Mouse (Mus musculus): Measurements from ENCODE around the gene Fbxl19. TPM values are rescaled to one million over a fixed set of nuclear protein-coding genes. Genes with fewer than 3 reads are reported as not detected.
"Not testable (repeated sequence)": the region's sequence is repeated elsewhere in the genome, so short reads cannot be mapped to it uniquely, and the experiment has no call there.

Gene Fbxl19
- total RNA-seq, 2 experiments from 2014 or later = 3.2 to 3.3 TPM

DNA sequence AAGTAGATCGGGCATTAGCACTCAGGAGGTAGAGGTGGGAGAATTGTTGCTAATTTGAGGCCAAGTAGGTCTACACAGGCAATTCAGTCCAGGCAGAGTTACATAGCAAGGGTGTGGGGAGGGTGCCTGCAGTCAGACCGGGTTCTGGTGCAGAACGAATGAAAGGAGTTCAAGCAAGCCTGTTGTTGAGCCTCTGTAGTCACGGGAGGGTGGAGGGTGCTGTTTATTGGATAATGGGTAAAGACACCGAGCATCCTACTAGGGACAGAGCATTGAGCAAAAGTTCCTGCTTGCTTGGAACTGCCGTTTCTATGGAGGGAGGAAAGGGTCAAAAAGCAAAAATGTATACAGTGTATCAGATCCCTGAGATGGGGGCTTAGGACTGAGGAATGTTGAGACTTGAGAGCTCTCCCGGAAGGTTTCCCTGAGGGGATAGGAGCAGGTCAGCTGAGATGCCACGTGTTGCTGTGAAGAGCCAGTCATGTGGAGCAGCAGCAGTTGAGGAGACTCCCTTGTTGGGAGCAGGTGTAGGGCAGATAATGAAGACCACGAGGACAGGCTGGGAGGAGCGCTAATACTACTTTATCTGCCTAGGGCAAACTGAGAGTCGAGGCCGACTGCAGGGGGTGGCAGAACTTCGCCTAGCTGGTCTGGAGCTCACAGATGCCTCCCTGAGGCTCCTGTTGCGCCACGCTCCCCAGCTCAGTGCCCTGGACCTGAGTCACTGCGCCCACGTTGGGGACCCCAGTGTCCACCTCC, 22.7 kb downstream of the Fbxl19 start:
- intact Hi-C loops (cut with DNase I) = loop anchor here (2.0 to 10.0 kb wide), 3 partner anchors 54 to 282 kb away; partner anchors contain the start of genes Ccdc189, Ctf1 and Rnf40
- DNase-seq = no peak

DNA sequence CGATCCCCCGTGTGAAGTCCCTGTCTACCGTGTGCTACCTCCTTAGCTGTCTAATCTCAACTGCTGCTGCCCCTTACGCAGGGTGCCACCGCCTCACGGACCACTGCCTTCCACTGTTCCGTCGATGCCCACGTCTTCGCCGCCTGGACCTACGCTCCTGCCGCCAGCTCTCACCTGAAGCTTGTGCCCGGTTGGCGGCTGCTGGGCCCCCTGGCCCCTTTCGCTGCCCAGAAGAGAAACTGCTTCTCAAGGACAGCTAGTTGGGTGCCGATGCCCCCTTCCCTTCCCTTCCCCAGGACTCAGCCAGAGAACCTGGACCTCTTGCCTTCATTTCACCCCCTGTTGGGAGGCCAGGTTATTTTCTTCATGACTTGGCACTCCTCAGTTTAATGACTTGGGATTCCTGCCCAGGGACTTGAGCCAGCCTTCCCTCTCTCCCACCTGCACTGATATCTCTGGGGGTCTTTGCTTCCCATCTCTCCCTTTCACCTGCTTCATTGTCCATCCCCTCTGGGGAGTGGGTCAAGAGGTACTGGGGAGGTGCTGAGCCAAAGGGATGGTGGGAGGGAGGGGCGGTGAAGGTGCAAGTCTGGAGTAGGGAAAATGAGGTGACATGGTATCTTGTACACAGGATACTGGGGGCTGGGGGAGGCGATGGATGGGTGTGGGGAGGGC, 23.5 kb downstream of the Fbxl19 start:
- intact Hi-C loops (cut with DNase I) = loop anchor here (2.0 to 10.0 kb wide), 3 partner anchors 55 to 283 kb away; partner anchors contain the start of genes Ccdc189, Ctf1 and Rnf40

GRCm38 (mm10) chr7:127768346-127768996, 24.1 kb downstream of the Fbxl19 start:
- peak; percentile 18 to 25 for DNase-seq
- intact Hi-C loops (cut with DNase I) = loop anchor here (5.0 to 10.0 kb wide), 2 partner anchors 181 to 284 kb away; partner anchors contain the start of genes Ccdc189 and Rnf40

More for the DNA sequence above, 23.5 kb downstream of the Fbxl19 start:
- no peak for DNase-seq

- intact Hi-C loops (cut with DNase I) = loop anchor here (5.0 to 10.0 kb wide), 2 partner anchors 182 to 284 kb away; partner anchors contain the start of genes Ccdc189 and Rnf40
- peak; percentile 93 to 96 for DNase-seq
Observed at GRCm38 (mm10) chr7:127768997-127769593, 24.8 kb downstream of the Fbxl19 start.

- DNase-seq = peak; percentile 90 to 91
- intact Hi-C loops (cut with DNase I) = loop anchor here (5.0 to 10.0 kb wide), 2 partner anchors 182 to 285 kb away; partner anchors contain the start of genes Ccdc189 and Rnf40
Observed at GRCm38 (mm10) chr7:127769651-127770038, 25.3 kb downstream of the Fbxl19 start, which contains the start of gene Orai3. TSS of gene Orai3 (plus strand) at chr7:127769815.

- intact Hi-C loops (cut with DNase I) = no loop called here
- peak in 1 of 2 experiments; percentile 22 for DNase-seq
Observed at GRCm38 (mm10) chr7:127770039-127770905, 25.9 kb downstream of the Fbxl19 start.

DNA sequence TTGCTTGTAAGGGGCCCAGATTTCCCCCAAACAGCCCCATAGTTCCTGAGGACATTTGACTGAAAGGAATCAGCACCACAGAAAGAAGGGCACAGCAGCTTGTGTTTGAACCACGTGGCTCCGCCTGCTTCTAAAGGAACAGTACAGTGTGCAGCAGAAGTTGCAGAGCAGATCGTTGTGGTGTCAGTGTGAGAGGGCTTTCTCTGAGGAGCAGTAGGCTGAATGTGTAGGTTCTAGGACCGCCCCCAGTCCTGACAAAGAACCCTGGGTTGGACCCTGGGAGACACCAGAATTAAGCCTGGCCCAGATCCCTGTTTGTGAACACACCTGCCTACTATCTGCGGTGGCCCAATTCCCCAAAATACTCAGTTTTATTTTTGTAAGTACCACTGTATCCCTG, 26.9 kb downstream of the Fbxl19 start:
- intact Hi-C loops (cut with DNase I) = no loop called here
- DNase-seq = no peak

DNA sequence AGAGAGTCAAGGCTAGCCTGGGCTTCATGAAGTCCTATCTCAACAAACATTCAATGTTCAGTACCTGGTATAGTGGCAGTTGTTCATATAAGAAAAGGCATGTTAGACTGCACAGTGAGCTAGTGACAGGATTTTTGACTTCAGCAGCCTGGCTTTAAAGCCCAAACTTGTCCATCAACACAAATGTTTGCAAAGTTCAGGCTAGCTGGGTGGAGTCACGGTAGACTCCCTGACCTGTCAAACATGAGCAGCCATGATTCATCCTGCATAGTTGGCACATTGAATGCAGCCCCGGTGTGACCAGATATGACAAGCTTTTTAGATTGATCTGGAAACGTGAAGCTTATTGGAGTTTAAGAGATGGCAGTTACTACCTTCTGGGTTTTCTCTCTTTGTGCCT, 27.7 kb downstream of the Fbxl19 start:
- intact Hi-C loops (cut with DNase I) = no loop called here
- DNase-seq = no peak

DNA sequence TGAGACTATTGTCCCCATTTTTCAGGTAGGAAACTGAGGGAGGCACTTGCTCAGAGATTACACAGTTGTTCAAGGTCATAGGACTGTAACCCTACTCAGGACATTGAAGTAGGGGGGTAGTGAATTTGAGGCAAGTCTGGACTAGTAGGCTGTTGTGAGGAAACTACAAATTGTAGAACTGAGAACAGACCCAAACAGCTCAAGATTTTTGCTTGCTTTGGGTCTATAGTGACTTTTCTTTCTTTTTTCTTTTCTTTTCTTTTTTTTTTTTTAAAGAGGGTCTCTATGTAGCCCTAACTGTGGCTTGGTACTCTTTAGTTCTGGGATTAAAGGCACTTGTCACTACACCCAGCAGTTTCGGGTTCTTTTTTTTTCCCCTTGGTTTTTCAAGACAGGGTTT, 28.2 kb downstream of the Fbxl19 start:
- intact Hi-C loops (cut with DNase I) = no loop called here
- DNase-seq = no peak

DNA sequence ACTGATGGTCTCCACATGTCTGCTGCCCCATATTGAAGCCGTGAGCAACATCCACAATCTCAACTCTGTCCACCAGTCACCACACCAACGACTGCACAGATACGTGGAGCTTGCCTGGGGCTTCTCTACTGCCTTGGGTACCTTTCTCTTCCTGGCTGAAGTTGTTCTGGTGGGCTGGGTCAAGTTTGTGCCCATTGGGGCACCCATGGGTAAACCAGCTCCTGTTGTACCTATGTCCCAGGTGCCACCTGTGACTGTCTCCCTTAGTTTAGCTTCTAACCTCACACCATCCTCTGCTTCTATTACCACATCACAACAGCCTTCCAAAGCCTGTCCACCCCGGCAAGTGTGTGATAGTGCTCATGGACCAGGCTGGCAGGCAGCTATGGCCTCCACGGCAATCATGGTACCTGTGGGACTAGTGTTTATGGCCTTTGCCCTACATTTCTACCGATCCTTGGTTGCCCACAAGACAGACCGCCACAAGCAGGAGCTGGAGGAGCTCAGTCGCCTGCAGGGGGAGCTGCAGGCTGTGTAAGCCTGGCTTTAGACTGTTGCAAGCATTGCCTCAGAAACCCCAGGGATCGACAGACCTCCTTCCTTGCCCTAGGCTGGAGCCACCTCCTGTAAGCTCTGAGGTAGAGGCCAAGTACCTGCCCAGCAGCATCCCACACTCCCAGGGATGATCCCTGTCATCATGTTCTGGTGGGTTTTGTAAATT, 29.5 kb downstream of the Fbxl19 start:
- DNase-seq = peak; percentile 48 to 65
- intact Hi-C loops (cut with DNase I) = no loop called here

- intact Hi-C loops (cut with DNase I) = loop anchor here (5.0 kb wide), 1 partner anchor 101 kb away; the partner anchor contains the start of genes Zfp646 and Zfp668
- DNase-seq = not testable (repeated sequence)
Observed at GRCm38 (mm10) chr7:127775837-127776236, 31.5 kb downstream of the Fbxl19 start.

DNA sequence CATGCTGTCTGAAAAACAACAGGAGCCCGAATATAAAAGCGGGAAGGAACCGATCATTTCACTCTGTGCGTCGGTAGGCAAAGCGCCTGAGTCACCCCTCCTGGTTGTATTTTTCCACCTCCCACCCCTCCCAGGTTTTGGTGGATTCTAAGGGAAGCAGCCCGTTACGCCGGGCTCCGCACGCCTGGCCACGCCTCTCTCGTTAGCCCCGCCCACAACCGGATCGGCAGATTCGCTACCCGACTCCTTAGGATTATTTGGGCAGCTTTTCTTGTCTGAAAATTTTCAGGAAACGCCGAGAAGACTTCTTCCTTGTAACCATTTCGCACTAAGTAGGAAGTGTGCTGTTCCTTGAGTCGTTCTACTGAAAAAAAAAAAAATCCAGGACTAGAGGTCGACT, 32.1 kb downstream of the Fbxl19 start, which contains the start of gene Setd1a:
Setd1a (plus strand) TSS at position 245 of the 400 bp plus-strand sequence.
- DNase-seq = peak; percentile 91 to 93
- intact Hi-C loops (cut with DNase I) = loop anchor here (5.0 kb wide), 1 partner anchor 101 kb away; the partner anchor contains the start of genes Zfp646 and Zfp668

DNA sequence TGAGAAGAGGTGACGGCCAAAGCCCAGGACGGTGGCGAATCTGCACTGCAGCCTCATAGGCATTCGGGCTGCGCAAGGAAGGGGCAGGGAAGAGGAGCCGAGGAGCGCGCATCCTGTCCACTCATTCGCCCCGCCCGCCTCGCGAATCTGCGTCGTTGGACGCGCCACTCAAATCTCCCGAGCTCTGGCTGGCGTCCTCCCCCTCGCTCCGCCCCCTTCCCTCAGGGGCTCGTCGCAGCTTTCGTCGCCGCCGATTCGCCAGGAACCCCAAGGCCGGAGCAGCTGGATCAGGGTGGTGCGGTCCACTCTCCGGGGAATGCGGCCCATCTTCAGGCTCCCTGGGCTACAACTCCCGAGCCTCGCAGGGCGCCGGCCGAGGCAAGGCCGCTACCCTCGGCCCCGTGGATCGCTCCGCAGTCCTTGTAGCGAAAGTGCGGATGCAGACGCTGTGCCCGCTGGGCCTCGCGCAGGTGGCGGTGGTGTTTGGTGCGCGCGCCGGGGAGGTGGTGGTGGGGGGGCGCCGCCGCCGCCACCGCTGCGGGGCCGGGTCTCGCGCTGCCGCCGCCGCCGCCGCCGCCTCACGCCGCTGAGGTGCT, 32.6 kb downstream of the Fbxl19 start:
- peak; percentile 96 to 98 for DNase-seq
- intact Hi-C loops (cut with DNase I) = loop anchor here (5.0 kb wide), 1 partner anchor 100 kb away; the partner anchor contains the start of genes Zfp646 and Zfp668

DNA sequence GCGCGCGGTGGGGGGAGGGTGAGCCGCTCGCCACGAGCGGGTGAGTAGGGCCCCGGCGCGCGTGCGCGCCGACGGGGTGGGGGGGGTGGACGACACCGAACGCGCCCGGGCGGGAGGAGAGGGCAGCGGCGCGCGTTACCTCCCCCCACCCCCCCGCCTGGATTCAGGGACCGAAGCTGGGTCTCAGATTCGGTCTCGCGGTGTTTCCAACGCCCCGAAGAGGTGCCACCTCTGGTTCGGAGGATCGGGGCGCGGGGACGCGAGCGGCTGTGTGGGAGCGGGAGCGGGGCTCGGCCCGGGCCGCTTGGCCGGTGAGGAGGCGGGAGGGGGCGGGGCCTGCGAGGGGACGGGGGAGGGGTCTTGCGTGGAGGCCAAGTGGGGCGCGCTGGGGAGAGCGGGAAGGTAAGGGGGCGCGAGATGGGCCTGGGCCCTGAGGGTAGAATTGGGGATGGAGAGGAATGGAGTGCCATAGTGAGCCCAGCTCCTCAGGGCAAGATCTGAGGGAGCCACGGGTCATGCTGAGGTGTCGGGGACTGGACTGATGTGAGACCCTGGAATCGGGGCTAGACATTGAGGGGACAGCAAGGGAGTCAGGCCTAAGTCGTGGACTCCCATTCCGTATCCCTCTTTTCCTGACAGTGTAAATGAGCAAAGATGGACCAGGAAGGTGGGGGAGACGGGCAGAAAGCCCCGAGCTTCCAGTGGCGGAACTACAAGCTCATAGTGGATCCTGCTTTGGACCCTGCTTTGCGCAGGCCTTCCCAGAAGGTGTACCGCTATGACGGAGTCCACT, 33.3 kb downstream of the Fbxl19 start:
- peak; percentile 54 to 64 for DNase-seq
- intact Hi-C loops (cut with DNase I) = loop anchor here (2.0 to 5.0 kb wide), 2 partner anchors 17 to 100 kb away; partner anchors contain the start of genes Zfp646 and Zfp668

DNA sequence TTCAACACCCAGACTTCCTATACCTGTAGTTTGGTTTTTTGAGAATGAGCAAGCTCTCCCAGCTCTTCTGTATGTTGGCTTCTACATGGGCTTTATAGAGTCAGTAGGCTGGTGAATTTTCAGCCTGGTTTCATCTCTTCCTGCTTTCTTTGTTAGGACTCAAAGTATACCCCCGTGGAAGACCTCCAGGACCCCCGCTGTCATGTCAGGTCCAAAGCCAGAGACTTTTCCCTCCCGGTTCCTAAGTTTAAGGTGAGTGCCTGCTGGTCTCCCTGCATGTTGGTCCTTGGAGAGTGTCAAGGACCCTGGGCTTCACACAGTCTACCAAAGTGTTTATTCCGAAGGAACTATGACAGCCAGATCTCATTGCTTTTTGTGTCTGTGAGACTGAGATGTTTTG, 34.0 kb downstream of the Fbxl19 start:
- DNase-seq = no peak
- intact Hi-C loops (cut with DNase I) = loop anchor here (2.0 to 5.0 kb wide), 2 partner anchors 16 to 99 kb away; partner anchors contain the start of genes Zfp646 and Zfp668

DNA sequence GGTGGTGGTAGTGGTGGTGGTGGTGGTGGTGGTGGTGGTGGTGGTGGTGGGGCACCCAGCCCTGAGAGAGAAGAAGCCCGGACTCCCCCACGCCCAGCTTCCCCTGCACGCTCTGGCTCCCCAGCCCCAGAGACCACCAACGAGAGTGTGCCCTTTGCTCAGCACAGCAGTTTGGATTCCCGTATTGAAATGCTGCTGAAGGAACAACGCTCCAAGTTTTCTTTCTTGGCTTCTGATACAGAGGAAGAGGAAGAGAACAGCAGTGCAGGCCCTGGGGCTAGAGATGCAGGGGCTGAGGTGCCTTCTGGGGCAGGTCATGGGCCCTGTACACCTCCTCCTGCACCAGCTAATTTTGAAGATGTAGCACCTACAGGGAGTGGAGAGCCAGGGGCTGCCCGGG, 41.0 kb downstream of the Fbxl19 start, which contains the start of gene Gm49388:
Gm49388 (plus strand) TSS at position 301 of the 400 bp plus-strand sequence.
- no peak for DNase-seq
- intact Hi-C loops (cut with DNase I) = no loop called here
